Mouse (Mus musculus) olfactory bulb, adult 2 months (tissue): Measurements from ENCODE around the gene Vmn2r3. TPM values are rescaled to one million over a fixed set of nuclear protein-coding genes. Genes with fewer than 3 reads are reported as not detected.
"Not testable (repeated sequence)": the region's sequence is repeated elsewhere in the genome, so short reads cannot be mapped to it uniquely, and the experiment has no call there.

Source experiments
- H3K27ac ChIP-seq: fragments of 200-500 bp; 2 replicates; pipeline ENCODE4 v1.5.1; 2012; ENCODE audit warnings: low read depth, low read length; ENCODE audit not compliant: insufficient read depth
- H3K4me1 ChIP-seq: fragments of 200-500 bp; 2 replicates; pipeline ENCODE4 v1.6.1; 2012; ENCODE audit warnings: low read length; ENCODE audit not compliant: control insufficient read depth, insufficient read depth
- H3K4me3 ChIP-seq: fragments of 200-500 bp; 2 replicates; pipeline ENCODE4 v1.5.1; 2012; ENCODE audit warnings: mild to moderate bottlenecking, low read depth, low read length, moderate library complexity; ENCODE audit not compliant: insufficient read depth
- CTCF ChIP-seq: fragments of 200-500 bp; IDR thresholded peaks from 2 replicates; pipeline ENCODE4 v1.5.1; 2012; ENCODE audit warnings: low read depth, mild to moderate bottlenecking, low read length, moderate library complexity; ENCODE audit not compliant: insufficient read depth
- POLR2A ChIP-seq: fragments of 200-500 bp; IDR thresholded peaks from 2 replicates; pipeline ENCODE4 v1.6.1; 2012; ENCODE audit warnings: mild to moderate bottlenecking, low read depth, low read length, moderate library complexity; ENCODE audit not compliant: insufficient read depth
- WGBS: fragments of 180-500 bp; shearing (Covaris S2); methylation state at CpG from one replicate; pipeline ENCODE4 v1.1.7; 2018; 5-methylcytosine and 5-hydroxymethylcytosine counted together
- polyA plus RNA-seq: library from polyadenylated mRNA; stranded (reverse); fragments of >200 nt; gene quantifications from 2 replicates; pipeline ENCODE4 v1.2.4, GENCODE M21; 2012; ENCODE audit warnings: low replicate concordance; ENCODE audit not compliant: missing spikeins, insufficient read depth, insufficient read length

The Vmn2r3 gene
- not detected in 2 replicates for polyA plus RNA-seq

DNA sequence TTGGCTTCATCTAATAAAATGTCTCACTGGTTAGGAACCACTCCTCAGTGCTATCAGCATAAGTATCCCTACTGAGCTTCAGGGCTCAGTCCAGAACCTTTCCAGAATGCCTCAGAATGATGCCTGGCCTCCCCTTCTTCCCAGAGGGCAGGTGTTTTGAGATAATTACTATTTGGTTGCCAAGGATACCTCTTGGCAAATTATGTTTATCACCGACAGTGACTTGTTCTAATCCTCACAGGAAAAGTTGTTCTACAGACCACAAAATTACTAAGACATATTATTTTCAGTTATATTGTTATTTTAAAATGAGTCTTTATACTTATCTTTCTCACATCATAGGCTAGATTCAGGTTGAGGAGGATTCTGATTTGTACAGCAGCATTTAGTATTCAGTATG, at the start of gene Vmn2r3:
Vmn2r3 (minus strand) TSS at position 101 of the 400 bp plus-strand sequence.
- TF ChIP-seq CTCF (no peak), POLR2A (no peak)
- WGBS: 63% methylated on average over 1 of the region's 1 CpGs
- H3K4me1 ChIP-seq: no peaks in the 10 kb centered on the region

DNA sequence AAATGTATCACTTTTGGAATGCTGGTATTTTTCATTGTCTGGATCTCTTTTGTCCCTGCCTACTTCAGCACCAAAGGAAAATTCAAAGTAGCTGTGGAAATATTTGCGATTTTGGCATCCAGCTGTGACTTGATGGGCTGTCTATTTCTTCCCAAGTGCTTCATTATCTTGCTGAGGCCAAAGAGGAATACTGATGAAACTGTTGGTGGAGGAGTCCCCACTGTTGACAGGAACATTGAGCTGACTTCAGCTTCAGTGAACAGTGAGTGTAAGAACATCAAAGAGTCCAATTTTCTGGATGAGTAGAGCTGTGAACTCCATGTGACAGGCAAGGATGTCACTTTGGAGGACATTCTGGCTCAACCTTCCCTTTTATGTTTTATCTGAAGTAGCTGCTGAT, 43.0 kb upstream of the Vmn2r3 start:
- WGBS: 49% methylated on average over 1 of the region's 1 CpGs
- Histone ChIP-seq H3K4me3 (no peak overlapping the region), H3K4me1 (no peaks in the 10 kb centered on the region), H3K27ac (no peak overlapping the region)
- TF ChIP-seq CTCF: no peak
- no peak for TF ChIP-seq POLR2A

More for the DNA sequence above, at the start of gene Vmn2r3:
- H3K4me3 ChIP-seq: no peak within 1 kb of the TSS
- no peak within 1 kb of the TSS for H3K27ac ChIP-seq

DNA sequence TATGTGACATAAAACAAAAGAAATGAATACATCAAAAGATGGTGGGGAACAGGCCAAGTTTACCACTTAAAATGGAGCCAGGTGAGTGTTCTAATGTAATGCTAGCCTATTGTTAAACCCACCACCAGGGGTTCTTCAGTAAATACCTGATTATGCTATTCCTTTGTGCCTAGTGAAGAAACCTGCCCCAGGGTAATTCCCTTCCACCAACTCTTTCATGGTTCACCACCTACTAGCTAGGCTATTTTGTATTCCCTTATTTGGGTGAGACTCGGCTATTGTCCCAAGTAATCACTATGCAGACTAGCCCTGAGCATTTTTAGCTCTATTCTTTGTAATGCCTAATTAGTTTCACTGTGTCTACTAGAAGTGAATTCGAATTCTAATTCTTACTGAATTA, 32.3 kb upstream of the Vmn2r3 start:
- Histone ChIP-seq H3K4me3 (no peak overlapping the region), H3K27ac (no peak overlapping the region), H3K4me1 (no peaks in the 10 kb centered on the region)
- WGBS: 34% methylated on average over 2 of the region's 2 CpGs
- TF ChIP-seq CTCF (no peak), POLR2A (no peak)

DNA sequence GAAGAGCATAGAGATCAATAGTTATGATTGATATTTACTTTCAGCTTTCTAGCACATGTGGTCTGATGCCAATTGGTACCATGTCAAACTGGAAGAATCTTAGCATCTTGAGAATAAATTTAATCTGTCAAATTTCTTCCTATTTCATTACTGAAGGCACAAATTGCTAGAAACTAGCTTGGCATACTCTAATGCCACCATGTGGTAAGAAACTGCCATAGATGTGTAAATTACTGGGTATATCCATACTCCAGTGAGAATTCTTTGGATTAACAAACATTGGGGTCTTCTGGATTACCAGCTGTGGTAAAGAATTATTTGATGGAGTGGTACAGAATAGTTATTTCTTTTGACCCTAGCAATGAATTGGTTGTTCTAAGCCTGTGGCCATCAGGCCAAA, 17.3 kb upstream of the Vmn2r3 start:
- Histone ChIP-seq H3K4me1 (no peaks in the 10 kb centered on the region), H3K4me3 (no peak overlapping the region), H3K27ac (no peak overlapping the region)
- no peak for TF ChIP-seq CTCF
- no peak for TF ChIP-seq POLR2A

DNA sequence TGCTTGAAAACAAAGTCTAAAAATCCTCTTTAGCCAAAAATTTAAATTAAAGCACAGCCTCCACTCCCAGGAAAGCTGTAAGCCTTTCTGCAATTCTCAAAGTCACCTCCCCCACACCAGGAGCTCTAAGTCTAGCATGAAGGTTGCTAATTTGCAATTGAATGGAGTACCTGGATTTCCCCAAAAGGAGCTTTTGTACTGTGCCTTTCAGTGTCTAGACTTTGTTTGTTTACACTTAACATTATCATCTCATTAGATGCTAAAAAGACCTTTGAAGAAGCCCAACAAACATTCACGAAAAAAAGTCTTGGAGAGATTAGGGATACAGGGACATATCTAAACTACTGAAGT, 23.8 kb downstream of the Vmn2r3 start:
- 14% methylated on average over 1 of the region's 1 CpGs for WGBS
- H3K4me3 ChIP-seq: no peak overlapping the region
- no peak for TF ChIP-seq CTCF
- no peak for TF ChIP-seq POLR2A

DNA sequence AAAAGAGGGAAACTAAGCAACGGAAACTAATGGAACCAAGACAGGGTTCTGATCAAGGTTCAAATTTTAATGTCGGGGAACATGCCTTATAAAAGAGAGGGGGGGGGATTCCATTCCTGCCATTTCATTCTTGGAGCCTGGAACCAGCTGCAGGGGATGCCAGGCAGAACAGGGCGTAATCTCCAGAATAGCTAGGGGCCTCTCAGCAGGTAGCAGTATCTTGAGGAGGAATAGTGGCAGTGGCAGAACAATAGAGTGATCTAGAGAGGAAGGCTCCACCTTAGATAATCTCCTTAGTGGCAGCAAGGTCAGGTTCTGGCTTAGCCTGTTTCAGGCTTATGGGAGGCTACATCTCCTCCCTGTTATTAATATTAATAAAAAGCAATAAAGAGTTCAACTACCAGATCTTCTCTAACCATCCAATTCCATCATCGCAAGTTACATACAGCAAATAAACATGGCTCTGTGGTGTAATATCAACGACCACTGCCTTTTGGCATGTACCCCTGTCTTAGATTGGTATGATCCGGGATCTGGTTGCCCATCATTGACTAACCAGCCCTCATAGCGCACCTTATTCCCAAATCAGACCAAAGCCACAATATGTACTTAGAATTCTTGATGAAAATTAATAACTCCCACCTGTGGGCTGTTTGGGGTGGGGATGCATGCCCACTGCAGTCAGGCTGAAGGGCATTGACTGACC, 24.3 kb downstream of the Vmn2r3 start:
- H3K4me1 ChIP-seq, H3K27ac ChIP-seq, H3K4me3 ChIP-seq: not testable (repeated sequence)
- 32% methylated on average over 7 of the region's 7 CpGs for WGBS

More for the DNA sequence above, 23.8 kb downstream of the Vmn2r3 start:
- Histone ChIP-seq H3K4me1 (no peaks in the 10 kb centered on the region), H3K27ac (no peak overlapping the region)

DNA sequence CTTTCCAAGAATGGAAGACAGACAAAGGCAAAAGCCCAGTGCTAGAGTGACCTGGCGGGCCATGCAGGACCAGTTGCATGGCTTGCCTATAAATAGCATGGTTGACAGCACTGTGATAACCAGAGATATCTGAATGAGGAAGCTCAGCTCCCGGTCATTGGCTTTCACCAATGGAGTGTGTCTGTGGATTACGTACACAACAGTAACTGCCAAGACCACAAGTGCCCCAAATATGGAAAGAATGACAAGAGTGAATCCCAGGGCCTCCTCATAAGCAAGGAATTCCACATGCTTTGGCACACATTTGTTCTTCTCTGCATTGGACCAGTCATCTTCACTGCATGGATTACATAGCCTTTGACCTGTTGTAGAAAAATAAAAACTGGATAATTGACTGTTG, 29.9 kb downstream of the Vmn2r3 start:
- TF ChIP-seq POLR2A (no peak), CTCF (no peak)
- Histone ChIP-seq H3K27ac (no peak overlapping the region), H3K4me1 (no peaks in the 10 kb centered on the region), H3K4me3 (no peak overlapping the region)
- WGBS: 90% methylated on average over 3 of the region's 3 CpGs

DNA sequence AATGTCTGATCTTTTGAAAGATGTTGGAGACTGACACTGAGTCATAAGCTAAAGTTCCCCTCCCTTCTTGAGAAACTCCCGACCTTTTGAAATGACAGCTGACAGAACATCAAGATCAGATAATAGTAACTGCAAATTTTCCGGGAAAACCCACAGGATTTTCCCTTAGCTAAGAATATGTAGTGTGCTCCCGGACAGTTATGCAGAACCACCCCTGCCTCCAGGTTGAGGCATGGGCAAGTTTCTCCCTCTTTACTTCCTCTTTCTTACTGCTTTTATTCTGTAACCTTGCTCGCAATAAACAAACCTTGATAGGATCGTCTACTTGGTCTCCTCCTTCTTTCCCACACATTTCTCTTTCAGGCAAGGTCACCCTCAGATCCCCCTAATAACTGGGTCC, 37.9 kb downstream of the Vmn2r3 start:
- 92% methylated on average over 5 of the region's 5 CpGs for WGBS
- no peaks in the 10 kb centered on the region for H3K4me1 ChIP-seq
- TF ChIP-seq POLR2A (no peak), CTCF (no peak)
- no peak overlapping the region for H3K27ac ChIP-seq
- no peak overlapping the region for H3K4me3 ChIP-seq

DNA sequence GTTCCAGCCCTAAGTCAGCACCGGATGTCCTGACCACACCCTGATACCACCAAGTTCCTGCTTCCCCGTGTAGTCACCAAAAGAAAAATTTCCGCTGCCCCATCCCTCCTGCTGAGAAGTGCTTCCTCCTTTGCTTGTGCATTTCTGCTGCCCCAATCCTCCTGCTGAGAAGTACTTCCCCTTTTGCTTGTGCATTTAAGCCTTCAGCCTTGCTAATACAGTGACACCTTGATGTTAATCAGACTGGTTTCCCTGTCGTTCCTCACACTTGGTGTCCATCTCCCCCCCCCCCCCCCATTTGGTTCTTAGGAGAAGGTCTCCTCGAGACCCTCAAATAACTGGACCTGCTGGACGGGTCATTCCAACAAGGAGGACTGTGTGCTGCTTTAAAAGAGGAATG, 39.0 kb downstream of the Vmn2r3 start:
- WGBS: 85% methylated on average over 6 of the region's 6 CpGs
- H3K4me3 ChIP-seq, H3K27ac ChIP-seq, H3K4me1 ChIP-seq: not testable (repeated sequence)

DNA sequence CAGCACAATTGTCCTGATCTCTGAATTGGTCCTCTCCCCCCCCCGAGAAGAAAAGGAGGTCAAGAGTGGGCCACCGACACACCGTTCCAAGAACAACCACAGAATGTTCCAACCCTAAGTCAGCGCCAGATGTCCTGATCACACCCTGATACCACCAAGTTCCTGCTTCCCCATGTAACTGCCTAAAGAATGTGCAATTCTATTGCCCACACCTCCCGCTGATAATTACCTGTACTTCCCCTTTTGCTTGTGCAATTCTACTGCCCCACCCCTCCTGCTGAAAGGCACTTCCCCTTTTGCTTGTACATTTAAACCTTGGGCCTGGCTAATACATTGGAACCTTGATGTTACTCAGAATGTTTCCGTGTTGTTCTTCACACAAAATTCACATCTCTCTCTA, 54.0 kb downstream of the Vmn2r3 start:
- H3K4me3 ChIP-seq, H3K27ac ChIP-seq, H3K4me1 ChIP-seq: not testable (repeated sequence)
- 95% methylated on average over 6 of the region's 6 CpGs for WGBS

DNA sequence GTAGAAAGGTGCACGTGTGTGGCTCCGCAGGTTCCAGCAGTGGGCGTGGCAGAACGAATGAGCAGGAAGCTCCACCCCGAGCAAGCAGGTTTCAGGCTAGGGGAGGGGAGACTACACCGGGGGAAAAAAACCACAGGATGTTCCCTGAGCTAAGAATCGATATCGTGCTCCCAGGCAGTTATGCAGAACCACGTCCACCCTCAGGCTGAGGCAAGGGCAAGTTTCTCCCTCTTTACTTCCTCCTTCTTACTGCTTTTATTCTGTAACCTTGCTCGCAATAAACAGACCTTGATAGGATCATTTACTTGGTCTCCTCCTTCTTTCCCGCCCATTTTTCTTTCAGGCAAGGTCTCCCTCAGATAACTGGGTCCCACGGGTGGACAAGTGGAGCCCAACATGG, 55.9 kb downstream of the Vmn2r3 start:
- 89% methylated on average over 10 of the region's 12 CpGs for WGBS
- not testable (repeated sequence) for H3K27ac ChIP-seq, H3K4me3 ChIP-seq, H3K4me1 ChIP-seq
